Mouse (Mus musculus) liver, embryonic 15.5 days (tissue): Measurements from ENCODE around the gene B3gnt2. TPM values are rescaled to one million over a fixed set of nuclear protein-coding genes. Genes with fewer than 3 reads are reported as not detected.

Experiments
- ATAC-seq: fragments of 200-750 bp; cut with Nextera tagmentation; 2 replicates; pipeline ENCODE4 v1.8.0; 2017; ENCODE audit warnings: moderate number of reproducible peaks, mild to moderate bottlenecking, moderate library complexity; ENCODE audit not compliant: insufficient read depth
- H3K27ac ChIP-seq: fragments of 300-500 bp; sonication (generic); replicated peaks from 2 replicates; pipeline ENCODE4 v1.5.1; 2015; ENCODE audit warnings: mild to moderate bottlenecking, inconsistent platforms
- H3K27me3 ChIP-seq: fragments of 300-500 bp; sonication (generic); 2 replicates; pipeline ENCODE4 v1.6.1; 2015; ENCODE audit warnings: mild to moderate bottlenecking, inconsistent platforms
- H3K36me3 ChIP-seq: fragments of 300-500 bp; sonication (generic); replicated peaks from 2 replicates; pipeline ENCODE4 v1.6.1; 2015; ENCODE audit warnings: moderate library complexity, mild to moderate bottlenecking, inconsistent platforms
- H3K4me1 ChIP-seq: fragments of 300-500 bp; sonication (generic); replicated peaks from 2 replicates; pipeline ENCODE4 v1.6.1; 2015; ENCODE audit warnings: inconsistent platforms
- H3K4me2 ChIP-seq: fragments of 300-500 bp; sonication (generic); 2 replicates; pipeline ENCODE4 v1.6.1; 2015; ENCODE audit warnings: moderate library complexity, mild to moderate bottlenecking, inconsistent platforms
- H3K4me3 ChIP-seq: fragments of 300-500 bp; sonication (generic); replicated peaks from 2 replicates; pipeline ENCODE4 v1.5.1; 2015; ENCODE audit warnings: mild to moderate bottlenecking, inconsistent platforms
- H3K9ac ChIP-seq: fragments of 300-500 bp; sonication (generic); 2 replicates; pipeline ENCODE4 v1.6.1; 2015; ENCODE audit warnings: moderate library complexity, mild to moderate bottlenecking, inconsistent platforms
- H3K9me3 ChIP-seq: fragments of 300-500 bp; sonication (generic); replicated peaks from 2 replicates; pipeline ENCODE4 v1.6.1; 2016; ENCODE audit warnings: inconsistent platforms
- WGBS: fragments of 180-500 bp; shearing (Covaris S2); methylation state at CpG from one replicate; pipeline ENCODE4 v1.1.7; 2015; ENCODE audit warnings: mixed read lengths; ENCODE audit not compliant: insufficient replicate concordance; 5-methylcytosine and 5-hydroxymethylcytosine counted together
- polyA plus RNA-seq: library from polyadenylated mRNA; unstranded; fragments of >200 nt; fragmentation: Nextera tagmentation; extraction: Ambion mirVana; gene quantifications from 2 replicates; pipeline ENCODE4 v1.2.1, GENCODE M21; 2015

The B3gnt2 gene
- polyA plus RNA-seq, 1 experiment from 2014 or later, result 5.3 TPM

DNA sequence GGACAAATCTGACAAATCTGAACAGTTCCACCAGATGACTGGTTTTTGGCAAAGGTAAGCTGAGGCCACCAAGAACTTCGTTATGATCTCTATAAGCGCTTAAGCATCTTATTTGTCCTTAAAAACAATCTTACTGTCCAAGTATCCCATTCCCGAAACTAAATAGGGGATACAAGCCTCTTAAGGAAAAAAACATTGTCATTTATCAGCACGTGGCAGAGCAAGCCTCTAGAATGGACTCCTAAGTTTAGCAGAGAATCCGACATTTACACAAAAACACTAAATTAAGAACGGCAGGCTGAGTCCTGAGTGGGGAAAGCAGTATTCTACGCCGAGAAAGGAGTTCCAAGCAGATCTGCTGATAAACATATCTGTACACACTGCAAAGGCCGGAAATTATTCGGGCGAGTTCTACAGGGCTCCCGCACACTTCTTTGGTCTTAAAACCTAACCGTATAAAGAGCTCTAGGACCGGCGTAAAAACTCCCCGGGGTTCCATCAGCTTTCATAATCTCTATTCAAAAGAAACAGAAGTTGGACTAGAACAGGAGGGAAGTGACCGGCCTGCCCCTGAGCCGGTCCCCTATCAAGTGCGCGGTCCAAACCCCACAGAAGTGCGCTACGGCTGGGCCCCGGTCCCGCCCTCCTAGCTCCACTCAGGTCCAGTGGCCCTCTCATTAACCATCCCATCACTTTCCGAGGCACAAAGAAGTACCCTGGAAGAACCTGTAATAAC lies 2.9 kb downstream of the B3gnt2 start:
- WGBS, result 7% methylated on average over 25 of the region's 25 CpGs
- Histone ChIP-seq H3K4me3 (peak overlapping the region; percentile 82), H3K4me2 (peak overlapping the region; percentile 96), H3K9me3 (no peaks in the 10 kb centered on the region), H3K36me3 (no peaks in the 10 kb centered on the region), H3K9ac (peak overlapping the region; percentile 75), H3K27ac (peak overlapping the region; percentile 84), H3K27me3 (0 out of 2 replicates have a peak, but pooled peaks cover 7% of the 10 kb centered on the region), H3K4me1 (peaks cover 68% of the 10 kb centered on the region)
- ATAC-seq, result no peak

DNA sequence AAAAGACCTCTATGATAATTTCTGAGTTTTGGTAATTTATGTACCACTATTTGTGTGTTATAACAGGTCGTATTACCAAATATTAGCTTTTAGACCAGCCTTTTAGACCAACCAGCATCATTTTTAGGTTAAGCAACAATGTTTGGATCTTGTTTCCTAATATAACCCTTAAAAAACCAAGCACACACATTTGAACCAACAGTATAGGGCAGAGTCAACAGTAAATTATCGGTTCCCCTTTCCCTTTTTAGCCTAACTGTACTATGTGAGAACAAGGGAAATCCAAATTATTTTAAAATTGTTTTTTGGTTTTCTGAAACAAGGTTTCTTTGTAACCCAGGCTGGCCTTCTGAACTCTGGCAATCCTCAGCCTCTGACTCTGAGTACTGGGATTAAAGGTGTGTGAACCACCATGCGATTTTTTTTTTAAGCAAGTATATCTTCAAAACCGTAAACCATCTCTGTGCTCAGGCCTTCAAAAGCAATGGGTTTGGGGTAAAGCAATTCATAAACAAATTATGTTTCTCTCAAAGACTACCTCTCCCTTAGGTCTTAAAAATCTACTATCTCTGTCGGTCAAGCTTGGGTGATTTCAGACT lies 3.6 kb downstream of the B3gnt2 start:
- H3K9ac ChIP-seq, result no peak overlapping the region
- peak overlapping the region; percentile 96 for H3K4me2 ChIP-seq
- no peak overlapping the region for H3K27ac ChIP-seq
- 37% methylated on average over 5 of the region's 5 CpGs for WGBS
- no peaks in the 10 kb centered on the region for H3K36me3 ChIP-seq
- H3K27me3 ChIP-seq, result 0 out of 2 replicates have a peak, but pooled peaks cover 7% of the 10 kb centered on the region
- H3K4me3 ChIP-seq, result peak overlapping the region; percentile 82
- peaks cover 75% of the 10 kb centered on the region for H3K4me1 ChIP-seq
- ATAC-seq, result no peak
- no peaks in the 10 kb centered on the region for H3K9me3 ChIP-seq

DNA sequence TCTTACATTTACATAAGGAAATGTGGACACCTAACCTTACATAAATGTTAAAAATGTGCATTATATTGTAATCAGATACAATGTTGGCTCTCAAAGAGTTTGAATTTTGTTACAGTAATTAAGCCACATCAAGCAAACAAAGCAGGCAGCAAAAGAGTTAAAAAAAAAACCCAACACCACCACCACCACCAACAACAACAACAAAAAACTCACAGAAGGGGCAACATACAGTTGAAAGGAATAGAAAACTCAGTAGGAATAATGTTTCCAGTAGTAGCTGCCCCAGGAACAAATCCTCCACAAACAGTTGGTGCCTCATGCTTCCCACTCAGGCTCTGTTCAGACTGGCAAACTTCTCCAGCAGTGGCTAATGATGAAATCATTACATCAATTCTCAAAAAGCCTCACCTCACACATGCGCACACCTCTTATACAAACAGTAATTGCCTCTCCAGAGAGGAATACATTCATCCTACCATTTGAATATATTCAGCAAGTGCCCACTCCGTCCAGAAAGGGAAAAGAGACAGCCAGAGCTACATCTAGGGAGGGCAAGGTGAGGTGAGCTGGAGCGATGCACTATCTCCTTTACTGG lies 4.3 kb downstream of the B3gnt2 start:
- Histone ChIP-seq H3K36me3 (no peaks in the 10 kb centered on the region), H3K27ac (no peak overlapping the region), H3K4me3 (no peak overlapping the region; the same call in 1 of the 2 replicates), H3K4me2 (peak overlapping the region; percentile 96), H3K9me3 (no peaks in the 10 kb centered on the region), H3K4me1 (peaks cover 79% of the 10 kb centered on the region), H3K9ac (no peak overlapping the region), H3K27me3 (0 out of 2 replicates have a peak, but pooled peaks cover 7% of the 10 kb centered on the region)
- 47% methylated on average over 3 of the region's 3 CpGs for WGBS
- ATAC-seq, result no peak

DNA sequence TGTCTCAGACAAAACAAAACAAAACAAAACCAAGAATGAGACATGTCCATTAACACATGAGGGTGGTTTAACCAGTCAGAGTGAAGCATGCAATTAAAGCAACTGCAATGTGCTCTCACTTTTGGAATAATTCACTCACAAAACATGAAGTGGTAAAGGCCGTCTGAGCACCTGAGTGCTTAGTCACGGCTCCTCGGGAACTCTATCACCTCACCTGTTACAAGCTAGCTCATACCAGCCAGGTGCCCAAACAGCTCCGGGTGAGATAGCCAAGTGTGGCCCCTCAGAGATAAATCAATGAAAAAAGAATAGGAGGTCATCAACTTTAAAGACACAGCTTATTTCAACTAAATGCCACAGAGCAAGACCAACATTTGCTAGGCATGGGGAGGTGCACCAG lies 6.2 kb downstream of the B3gnt2 start:
- no peaks in the 10 kb centered on the region for H3K36me3 ChIP-seq
- no peak for ATAC-seq
- peaks cover 86% of the 10 kb centered on the region for H3K4me1 ChIP-seq
- H3K27me3 ChIP-seq, result 0 out of 2 replicates have a peak, but pooled peaks cover 7% of the 10 kb centered on the region
- H3K27ac ChIP-seq, result no peak overlapping the region; the same call in 1 of the 2 replicates
- WGBS, result 30% methylated on average over 4 of the region's 4 CpGs
- H3K9ac ChIP-seq, result no peak overlapping the region
- H3K4me2 ChIP-seq, result no peak overlapping the region
- H3K4me3 ChIP-seq, result no peak overlapping the region
- no peaks in the 10 kb centered on the region for H3K9me3 ChIP-seq

DNA sequence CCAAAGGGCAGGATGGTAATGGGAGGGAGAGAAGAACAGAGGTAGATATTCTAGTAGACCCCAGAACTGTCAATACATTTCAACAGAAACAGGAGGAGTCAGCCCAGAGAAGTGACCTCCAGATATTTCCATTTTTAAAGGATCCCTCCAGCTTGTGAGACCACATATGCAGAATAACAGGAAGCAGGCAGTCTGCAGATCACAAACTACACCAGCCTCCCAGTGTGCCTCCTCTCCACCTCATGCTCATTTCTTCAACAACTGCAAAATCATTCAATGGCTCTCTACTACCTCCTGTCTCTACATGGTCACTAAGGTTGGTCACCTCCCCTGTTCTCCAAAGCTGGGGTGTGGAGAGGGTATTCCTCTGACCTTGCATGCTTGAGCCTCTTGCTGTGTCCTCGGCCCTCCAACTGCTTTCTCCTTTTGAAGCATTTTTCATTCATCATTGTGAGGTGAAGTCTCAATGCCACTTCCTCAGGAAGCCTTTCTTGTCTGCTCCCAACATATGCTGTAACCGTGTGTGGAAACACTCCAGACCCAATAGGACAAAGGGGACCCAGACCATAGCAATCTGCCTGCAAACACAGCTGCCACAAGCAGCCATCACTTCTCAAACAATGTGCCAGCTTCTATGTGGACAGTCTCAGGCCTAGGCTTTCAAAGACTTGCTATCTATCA lies 7.1 kb downstream of the B3gnt2 start:
- 0 out of 2 replicates have a peak, but pooled peaks cover 7% of the 10 kb centered on the region for H3K27me3 ChIP-seq
- no peak for ATAC-seq
- peak overlapping the region; percentile 13; the same call in 1 of the 2 replicates for H3K4me2 ChIP-seq
- no peaks in the 10 kb centered on the region for H3K9me3 ChIP-seq
- H3K9ac ChIP-seq, result no peak overlapping the region
- H3K4me1 ChIP-seq, result peaks cover 90% of the 10 kb centered on the region
- no peak overlapping the region for H3K4me3 ChIP-seq
- 0 out of 2 replicates have a peak overlapping the region, but pooled peaks have one; percentile 31 for H3K27ac ChIP-seq
- WGBS, result 22% methylated on average over 2 of the region's 2 CpGs
- no peaks in the 10 kb centered on the region for H3K36me3 ChIP-seq

DNA sequence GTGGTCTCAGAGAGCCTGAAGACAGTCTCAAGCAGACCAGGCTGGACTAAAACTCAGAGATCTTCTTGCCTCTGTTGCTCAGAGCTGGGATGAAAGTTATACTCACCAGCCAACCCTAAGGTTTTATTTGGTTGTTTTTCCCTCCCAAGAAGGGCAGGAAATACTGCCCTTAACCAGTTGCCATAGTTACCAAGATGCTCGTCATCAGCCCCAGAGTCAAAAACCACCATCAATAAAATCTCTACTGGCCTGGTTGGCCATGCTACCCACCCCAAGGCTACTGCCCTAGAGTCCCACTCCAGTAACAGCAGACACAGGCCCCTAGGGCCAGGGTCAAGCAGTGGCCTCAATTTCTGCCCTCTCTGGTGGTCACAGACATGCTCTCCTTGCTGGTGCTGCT lies 8.3 kb downstream of the B3gnt2 start:
- no peak overlapping the region for H3K27ac ChIP-seq

DNA sequence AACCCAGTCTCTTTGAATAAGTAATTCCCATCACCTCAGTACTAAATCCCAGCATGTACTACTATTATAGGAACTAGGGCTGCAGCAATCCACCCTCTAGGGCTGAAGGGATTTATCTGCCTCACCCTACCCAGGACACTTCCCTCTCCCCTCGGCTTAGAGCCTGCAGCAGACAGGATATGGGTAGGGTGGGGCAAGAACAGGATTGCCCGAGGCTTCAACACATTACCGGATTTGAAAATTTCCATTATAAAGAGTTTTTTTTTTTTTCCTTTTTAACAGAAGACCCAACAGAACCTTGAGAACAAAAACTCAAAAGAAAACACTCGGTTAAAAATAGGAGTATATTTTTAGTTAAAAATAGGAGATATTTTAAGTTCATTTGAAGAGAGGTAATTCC lies 9.3 kb downstream of the B3gnt2 start:
- H3K4me2 ChIP-seq, result no peak overlapping the region

More for the DNA sequence above, 8.3 kb downstream of the B3gnt2 start:
- H3K4me3 ChIP-seq, result no peak overlapping the region
- no peak for ATAC-seq
- peak overlapping the region; percentile 4; the same call in 1 of the 2 replicates for H3K4me2 ChIP-seq
- H3K9me3 ChIP-seq, result no peaks in the 10 kb centered on the region
- no peaks in the 10 kb centered on the region for H3K36me3 ChIP-seq
- 42% methylated on average over 1 of the region's 1 CpGs for WGBS
- H3K27me3 ChIP-seq, result no peaks in the 10 kb centered on the region
- H3K4me1 ChIP-seq, result peaks cover 90% of the 10 kb centered on the region
- no peak overlapping the region for H3K9ac ChIP-seq

DNA sequence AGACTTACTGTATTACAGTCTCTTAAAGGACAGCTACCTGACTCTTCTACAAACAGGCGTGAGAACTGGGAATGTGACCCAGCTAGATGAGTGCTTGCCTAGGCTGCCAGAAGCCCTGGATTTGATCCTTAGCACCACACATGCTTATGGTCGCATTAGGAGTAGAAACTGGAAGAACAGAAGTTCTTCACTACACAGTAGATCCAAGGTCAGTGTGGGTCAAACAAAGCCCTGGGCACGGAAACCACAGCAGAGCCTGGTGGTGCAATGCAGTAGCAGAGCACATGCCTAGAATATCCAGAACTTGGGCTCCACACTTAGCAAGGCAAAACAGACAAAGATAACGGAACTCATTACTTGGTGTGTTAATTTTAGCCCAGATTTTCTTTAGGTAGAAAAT lies 10.7 kb downstream of the B3gnt2 start:
- no peak overlapping the region for H3K4me3 ChIP-seq
- WGBS, result 41% methylated on average over 4 of the region's 4 CpGs
- peak overlapping the region; percentile 52; the same call in 1 of the 2 replicates for H3K27ac ChIP-seq
- H3K27me3 ChIP-seq, result no peaks in the 10 kb centered on the region
- H3K4me2 ChIP-seq, result no peak overlapping the region
- no peak for ATAC-seq
- H3K36me3 ChIP-seq, result no peaks in the 10 kb centered on the region
- no peaks in the 10 kb centered on the region for H3K9me3 ChIP-seq
- no peak overlapping the region for H3K9ac ChIP-seq
- peaks cover 95% of the 10 kb centered on the region for H3K4me1 ChIP-seq

More for the DNA sequence above, 9.3 kb downstream of the B3gnt2 start:
- no peaks in the 10 kb centered on the region for H3K27me3 ChIP-seq
- H3K9me3 ChIP-seq, result no peaks in the 10 kb centered on the region
- H3K4me3 ChIP-seq, result no peak overlapping the region
- H3K36me3 ChIP-seq, result no peaks in the 10 kb centered on the region
- peaks cover 90% of the 10 kb centered on the region for H3K4me1 ChIP-seq
- no peak overlapping the region for H3K27ac ChIP-seq
- H3K9ac ChIP-seq, result no peak overlapping the region
- 13% methylated on average over 4 of the region's 4 CpGs for WGBS
- no peak for ATAC-seq

DNA sequence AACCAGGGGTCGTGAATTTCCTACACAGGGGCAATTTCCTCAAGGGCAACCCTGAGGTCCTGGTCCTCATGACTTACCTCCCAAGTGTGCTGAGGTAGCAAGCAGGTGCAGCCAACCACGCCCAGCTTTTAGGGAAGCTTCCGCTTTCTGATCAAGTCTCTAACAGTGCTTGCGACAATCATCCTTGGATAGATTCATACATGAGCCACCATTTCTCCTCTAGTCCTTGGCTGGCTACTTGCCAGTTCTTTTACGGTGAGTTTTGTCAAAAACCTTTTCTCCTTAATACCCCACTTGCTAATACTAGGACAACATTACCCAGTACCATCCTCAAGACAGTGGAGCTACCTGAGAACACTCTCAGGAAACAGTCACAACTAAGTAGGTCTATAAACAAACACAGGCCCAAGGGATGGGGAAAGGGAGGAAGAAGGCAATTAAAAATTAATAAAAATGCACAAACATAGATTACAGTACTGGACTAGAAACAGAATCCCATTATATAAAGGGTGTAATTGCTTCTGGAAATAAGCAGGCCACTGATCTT lies 12.0 kb downstream of the B3gnt2 start:
- peaks cover 96% of the 10 kb centered on the region for H3K4me1 ChIP-seq
- 23% methylated on average over 5 of the region's 5 CpGs for WGBS
- no peaks in the 10 kb centered on the region for H3K27me3 ChIP-seq
- no peak overlapping the region for H3K9ac ChIP-seq
- H3K4me2 ChIP-seq, result peak overlapping the region; percentile 39
- peak overlapping the region; percentile 70 for H3K27ac ChIP-seq
- H3K36me3 ChIP-seq, result no peaks in the 10 kb centered on the region
- H3K9me3 ChIP-seq, result no peaks in the 10 kb centered on the region
- H3K4me3 ChIP-seq, result no peak overlapping the region
- no peak for ATAC-seq

DNA sequence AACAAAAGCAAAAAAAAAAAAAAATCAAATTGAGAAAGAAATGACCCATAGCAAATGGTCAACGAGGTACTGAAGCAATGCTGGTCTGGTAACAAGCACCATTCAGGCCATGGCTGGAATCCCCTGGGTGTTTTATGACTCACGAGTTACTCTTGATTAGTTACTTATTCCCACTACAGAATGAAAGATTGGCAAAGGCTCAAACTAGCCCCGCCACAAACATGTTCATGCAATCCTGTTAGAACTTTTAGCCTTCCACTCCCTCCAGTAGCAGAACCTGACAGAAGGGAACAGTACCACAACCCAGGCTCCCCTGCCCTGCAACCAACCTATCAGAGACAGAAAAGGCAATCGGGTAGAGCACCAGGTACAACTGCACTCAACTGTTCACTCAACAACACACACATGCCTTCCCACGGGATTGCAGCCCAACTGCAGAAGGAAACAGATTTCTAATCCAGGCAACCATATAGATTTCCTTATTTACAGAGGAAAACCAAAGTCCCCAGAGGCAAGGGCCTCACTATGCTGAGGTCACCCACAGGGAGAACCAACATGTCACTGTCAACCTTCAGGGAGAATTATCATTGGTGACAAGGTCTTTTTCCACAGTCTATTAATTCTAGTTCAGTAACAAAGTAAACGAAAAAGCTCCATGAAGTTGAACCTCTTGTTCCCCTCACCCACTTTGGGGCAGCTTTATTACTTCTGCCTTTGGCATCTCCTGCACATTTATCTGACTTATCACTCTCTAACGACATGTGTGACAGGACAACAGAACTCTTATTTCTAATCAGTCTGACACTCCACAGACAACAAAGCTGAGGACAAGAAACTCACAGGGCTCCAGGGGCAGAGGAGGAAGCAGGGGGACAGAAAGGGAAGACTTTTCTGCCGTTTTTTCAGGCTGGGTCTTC lies 12.8 kb downstream of the B3gnt2 start:
- H3K9ac ChIP-seq, result no peak overlapping the region
- H3K27ac ChIP-seq, result peak overlapping the region; percentile 70
- H3K4me2 ChIP-seq, result peak overlapping the region; percentile 39
- ATAC-seq, result no peak
- H3K4me3 ChIP-seq, result no peak overlapping the region
- no peaks in the 10 kb centered on the region for H3K27me3 ChIP-seq
- H3K36me3 ChIP-seq, result no peaks in the 10 kb centered on the region
- H3K4me1 ChIP-seq, result peaks cover 97% of the 10 kb centered on the region
- WGBS, result 22% methylated on average over 8 of the region's 8 CpGs
- no peaks in the 10 kb centered on the region for H3K9me3 ChIP-seq
